Mouse (Mus musculus): ENCODE measurements around the gene 1810049J17Rik. TPM values are rescaled to one million over a fixed set of nuclear protein-coding genes. Genes with fewer than 3 reads are reported as not detected.

The 1810049J17Rik gene
- polyA plus RNA-seq, 1 experiment from 2014 or later = 1.8 TPM

DNA sequence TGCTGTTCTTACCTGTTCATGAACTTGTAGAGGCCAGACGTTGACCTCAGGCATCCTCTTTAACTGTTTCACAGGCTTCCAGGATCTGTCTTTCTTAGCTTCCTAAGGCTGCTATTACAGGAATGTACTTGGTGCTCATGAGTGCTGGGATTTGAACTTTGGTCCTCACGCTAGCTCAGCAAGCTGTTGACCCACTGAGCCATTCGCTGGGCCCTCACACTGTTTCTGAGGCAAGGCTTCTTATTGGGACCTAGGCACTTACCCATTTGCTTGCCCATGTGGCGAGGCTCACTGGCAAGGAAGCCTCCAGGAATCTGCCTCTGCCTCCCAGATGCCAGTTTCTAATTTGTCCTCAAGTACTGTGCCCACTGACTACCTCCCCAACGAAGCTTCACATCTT, 1.8 kb downstream of the 1810049J17Rik start:
- Histone ChIP-seq H3K27me3 (replicated peaks) (no peaks in the 10 kb centered on the region), H3K9ac (no peak overlapping the region), H3K4me1 (replicated peaks) (0 out of 2 replicates have a peak, but pooled peaks cover 7% of the 10 kb centered on the region), H3K4me2 (replicated peaks) (peak overlapping the region; percentile 76), H3K27ac (no peak overlapping the region), H3K36me3 (no peaks in the 10 kb centered on the region), H3K9me3 (no peaks in the 10 kb centered on the region), H3K4me3 (replicated peaks) (no peak overlapping the region; the same call in 1 of the 2 replicates)
- WGBS = 46% methylated on average over 5 of the region's 5 CpGs
- ATAC-seq = no peak

DNA sequence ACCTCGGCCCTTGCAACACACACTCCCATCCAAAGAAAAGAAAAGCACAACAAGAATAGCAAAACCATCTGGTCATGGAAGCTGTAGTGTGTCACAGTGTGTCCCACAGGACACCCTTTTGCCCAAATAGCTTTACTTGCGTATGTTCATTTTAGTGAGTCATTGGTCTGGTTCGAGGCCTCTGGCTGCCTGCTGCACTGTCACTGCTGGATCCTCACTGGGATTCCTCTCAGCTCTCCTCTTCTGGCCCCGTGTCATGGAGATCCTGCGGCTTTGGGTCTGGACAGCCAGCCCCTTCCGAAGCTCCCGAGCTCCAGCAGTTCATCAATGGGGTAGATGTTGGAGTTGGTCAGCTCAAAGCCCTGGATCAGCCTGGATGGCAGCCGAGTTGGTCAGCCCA, 3.2 kb downstream of the 1810049J17Rik start:
- H3K9me3 ChIP-seq = no peaks in the 10 kb centered on the region
- no peaks in the 10 kb centered on the region for H3K27me3 ChIP-seq (replicated peaks)
- H3K36me3 ChIP-seq = no peaks in the 10 kb centered on the region
- H3K4me2 ChIP-seq (replicated peaks) = no peak overlapping the region
- H3K27ac ChIP-seq = no peak overlapping the region
- 0 out of 2 replicates have a peak, but pooled peaks cover 2% of the 10 kb centered on the region for H3K4me1 ChIP-seq (replicated peaks)
- H3K9ac ChIP-seq = no peak overlapping the region
- H3K4me3 ChIP-seq (replicated peaks) = no peak overlapping the region
- no peak for ATAC-seq
- WGBS = 79% methylated on average over 8 of the region's 8 CpGs

DNA sequence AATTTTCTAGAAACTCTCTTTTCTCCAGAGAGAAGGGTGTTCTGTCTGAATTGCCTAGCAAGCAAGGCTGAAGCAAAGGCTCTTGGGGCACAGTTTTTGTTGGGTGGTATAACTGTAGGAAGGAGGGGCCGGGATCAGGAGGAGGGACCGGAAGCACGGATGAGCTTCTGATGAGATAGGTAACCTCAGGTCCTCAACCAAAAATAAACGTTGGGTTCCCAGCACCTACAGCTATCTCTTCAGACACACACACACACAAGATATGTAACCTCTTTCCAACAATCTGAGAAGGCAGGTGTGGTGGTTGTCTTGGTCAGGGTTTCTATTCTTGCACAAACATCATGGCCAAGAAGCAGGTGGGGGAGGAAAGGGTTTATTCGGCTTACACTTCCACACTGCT, 4.4 kb downstream of the 1810049J17Rik start:
- Histone ChIP-seq H3K27ac (no peak overlapping the region), H3K27me3 (replicated peaks) (no peaks in the 10 kb centered on the region), H3K9me3 (no peaks in the 10 kb centered on the region), H3K9ac (no peak overlapping the region), H3K4me3 (replicated peaks) (no peak overlapping the region), H3K4me1 (replicated peaks) (no peaks in the 10 kb centered on the region), H3K4me2 (replicated peaks) (no peak overlapping the region), H3K36me3 (no peaks in the 10 kb centered on the region)
- ATAC-seq = no peak
- WGBS = 74% methylated on average over 5 of the region's 5 CpGs

DNA sequence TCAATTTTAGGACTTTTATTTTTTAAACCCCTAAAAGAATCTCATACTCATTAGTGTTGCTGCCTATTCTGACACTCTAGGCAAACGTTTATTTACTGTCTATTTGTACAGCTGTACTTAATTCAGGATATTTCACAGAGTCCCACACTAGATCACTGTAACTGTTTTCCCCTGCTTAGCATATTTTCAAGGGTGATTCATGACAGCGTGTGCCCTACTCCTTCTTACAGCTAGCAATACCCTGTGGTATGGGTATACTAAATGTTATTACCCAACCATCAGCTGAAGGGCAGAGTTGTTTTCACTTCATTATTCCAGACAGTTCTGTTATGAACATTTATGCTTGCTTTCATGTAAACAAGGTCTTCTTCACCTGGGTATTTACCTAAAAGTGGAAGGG, 5.7 kb downstream of the 1810049J17Rik start:
- Histone ChIP-seq H3K4me3 (replicated peaks) (no peak overlapping the region), H3K27me3 (replicated peaks) (no peaks in the 10 kb centered on the region), H3K27ac (no peak overlapping the region), H3K9ac (no peak overlapping the region), H3K9me3 (no peaks in the 10 kb centered on the region), H3K4me1 (replicated peaks) (no peaks in the 10 kb centered on the region), H3K4me2 (replicated peaks) (no peak overlapping the region), H3K36me3 (no peaks in the 10 kb centered on the region)
- no peak for ATAC-seq
- WGBS = 62% methylated on average over 2 of the region's 2 CpGs

DNA sequence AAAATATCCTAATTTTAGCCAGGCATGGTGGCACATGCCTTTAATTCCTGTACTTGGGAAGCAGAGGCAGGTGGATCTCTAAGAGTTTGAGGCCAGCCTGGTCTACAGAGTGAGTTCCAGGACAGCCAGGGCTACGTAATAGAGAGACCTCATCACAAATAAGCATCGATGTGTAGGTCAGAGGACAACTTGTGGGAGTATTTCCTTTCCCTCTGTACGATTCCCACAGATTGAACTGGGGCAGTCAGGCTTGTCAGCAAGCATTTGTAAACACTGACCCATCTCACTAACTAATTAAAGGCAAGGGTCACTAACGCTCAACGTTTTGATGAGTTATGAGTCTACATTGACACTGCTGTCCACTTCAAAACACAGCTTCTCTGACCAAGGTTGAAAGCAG, 7.1 kb downstream of the 1810049J17Rik start:
- 73% methylated on average over 5 of the region's 5 CpGs for WGBS

DNA sequence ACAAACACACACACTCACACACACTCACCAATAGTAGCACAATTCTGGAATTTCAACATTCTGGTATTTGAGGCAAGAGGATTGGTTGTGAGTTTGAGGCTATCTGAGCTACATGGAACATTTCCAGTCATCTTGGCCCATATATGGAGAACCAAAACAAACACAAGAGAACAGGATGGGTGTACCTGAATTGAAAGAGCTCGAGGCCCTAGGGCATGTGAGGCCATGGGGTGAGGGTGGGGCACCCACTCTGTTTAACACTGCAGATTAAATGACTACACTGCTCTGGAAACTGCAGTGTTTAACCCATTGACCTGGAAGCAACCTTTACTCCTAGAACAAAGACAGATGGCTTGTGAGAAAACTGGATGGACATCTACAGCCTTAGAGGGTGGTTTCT, 8.4 kb downstream of the 1810049J17Rik start:
- Histone ChIP-seq H3K4me2 (replicated peaks) (no peak overlapping the region), H3K27ac (no peak overlapping the region), H3K4me1 (replicated peaks) (no peaks in the 10 kb centered on the region), H3K27me3 (replicated peaks) (no peaks in the 10 kb centered on the region), H3K9me3 (no peaks in the 10 kb centered on the region), H3K9ac (no peak overlapping the region), H3K4me3 (replicated peaks) (no peak overlapping the region), H3K36me3 (no peaks in the 10 kb centered on the region)
- 15% methylated on average over 1 of the region's 1 CpGs for WGBS
- peak; percentile 77 for ATAC-seq

More for the DNA sequence above, 7.1 kb downstream of the 1810049J17Rik start:
- Histone ChIP-seq H3K4me3 (replicated peaks) (no peak overlapping the region), H3K4me1 (replicated peaks) (no peaks in the 10 kb centered on the region), H3K27ac (no peak overlapping the region), H3K9ac (no peak overlapping the region), H3K4me2 (replicated peaks) (no peak overlapping the region), H3K36me3 (no peaks in the 10 kb centered on the region), H3K27me3 (replicated peaks) (no peaks in the 10 kb centered on the region), H3K9me3 (no peaks in the 10 kb centered on the region)
- no peak for ATAC-seq

DNA sequence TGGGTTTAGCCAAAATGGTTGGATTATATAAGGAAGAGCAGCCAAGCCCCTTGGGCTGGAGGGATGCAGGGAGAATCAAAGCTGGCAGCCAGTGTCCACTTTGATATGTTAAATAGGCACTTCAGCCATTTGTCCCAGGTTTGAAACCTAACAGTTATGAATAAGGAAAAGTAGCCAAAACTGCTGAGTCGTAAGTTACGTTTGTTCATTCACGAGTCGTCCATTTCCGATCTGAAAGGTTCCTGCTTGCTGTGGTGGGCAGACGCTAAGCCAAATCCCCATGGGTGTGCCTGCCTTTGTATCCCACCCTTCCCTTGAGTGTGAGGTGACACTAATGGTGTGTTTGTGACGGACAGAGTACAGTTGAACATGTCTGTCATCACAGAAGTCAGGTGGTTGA, 10.2 kb downstream of the 1810049J17Rik start:
- no peak for ATAC-seq
- WGBS = 89% methylated on average over 7 of the region's 7 CpGs
- H3K36me3 ChIP-seq = no peaks in the 10 kb centered on the region
- no peaks in the 10 kb centered on the region for H3K27me3 ChIP-seq (replicated peaks)
- H3K9me3 ChIP-seq = no peaks in the 10 kb centered on the region
- H3K9ac ChIP-seq = no peak overlapping the region
- 0 out of 2 replicates have a peak, but pooled peaks cover under 1% of the 10 kb centered on the region for H3K4me1 ChIP-seq (replicated peaks)
- no peak overlapping the region for H3K4me2 ChIP-seq (replicated peaks)
- no peak overlapping the region for H3K4me3 ChIP-seq (replicated peaks)
- no peak overlapping the region for H3K27ac ChIP-seq

DNA sequence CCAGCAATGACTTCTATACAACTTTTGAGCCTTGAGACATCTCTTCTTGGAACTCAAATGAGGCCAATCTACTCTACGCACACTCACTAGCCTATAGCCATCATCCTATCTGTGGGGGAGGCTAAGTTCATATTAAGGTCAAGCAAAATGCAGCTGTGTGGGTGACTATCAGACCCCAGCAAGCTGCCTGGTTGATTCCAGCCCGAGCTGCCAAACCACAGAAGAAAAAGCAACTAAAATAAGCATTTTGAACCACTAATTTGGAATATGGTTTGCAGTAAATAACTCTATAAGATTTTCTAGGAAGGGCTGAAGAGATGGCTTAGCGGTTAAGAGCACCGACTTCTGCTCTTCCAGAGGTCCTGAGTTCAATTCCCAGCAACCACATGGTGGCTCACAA, 11.0 kb downstream of the 1810049J17Rik start:
- WGBS = 81% methylated on average over 4 of the region's 4 CpGs
- Histone ChIP-seq H3K4me2 (replicated peaks) (no peak overlapping the region), H3K36me3 (no peaks in the 10 kb centered on the region), H3K4me1 (replicated peaks) (0 out of 2 replicates have a peak, but pooled peaks cover 2% of the 10 kb centered on the region), H3K9me3 (no peaks in the 10 kb centered on the region), H3K9ac (no peak overlapping the region), H3K27me3 (replicated peaks) (no peaks in the 10 kb centered on the region), H3K4me3 (replicated peaks) (no peak overlapping the region), H3K27ac (no peak overlapping the region)
- ATAC-seq = no peak

DNA sequence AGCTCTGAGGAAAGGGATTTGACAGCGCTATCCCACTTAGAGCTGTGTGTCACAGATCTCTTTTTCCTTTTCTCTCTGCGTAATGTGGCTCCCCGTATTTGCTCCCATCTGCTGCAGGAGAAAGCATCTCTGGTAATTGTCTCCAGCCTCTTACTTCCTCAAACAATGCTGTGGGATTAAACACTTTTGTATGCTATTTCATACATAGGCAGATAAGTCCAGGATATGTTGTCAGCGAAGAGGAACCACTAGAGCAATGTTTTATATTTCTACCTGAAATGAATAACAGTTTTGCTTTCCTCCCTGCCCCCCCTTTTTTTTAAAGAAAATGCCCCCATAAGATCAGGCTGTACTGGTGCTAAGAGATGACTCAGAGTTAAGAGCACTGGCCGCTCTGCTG, 13.2 kb downstream of the 1810049J17Rik start:
- Histone ChIP-seq H3K4me1 (replicated peaks) (0 out of 2 replicates have a peak, but pooled peaks cover 2% of the 10 kb centered on the region), H3K36me3 (no peaks in the 10 kb centered on the region), H3K4me3 (replicated peaks) (no peak overlapping the region), H3K27me3 (replicated peaks) (no peaks in the 10 kb centered on the region), H3K9me3 (no peaks in the 10 kb centered on the region), H3K27ac (no peak overlapping the region), H3K4me2 (replicated peaks) (no peak overlapping the region), H3K9ac (no peak overlapping the region)
- no peak for ATAC-seq
- WGBS = 91% methylated on average over 5 of the region's 5 CpGs

DNA sequence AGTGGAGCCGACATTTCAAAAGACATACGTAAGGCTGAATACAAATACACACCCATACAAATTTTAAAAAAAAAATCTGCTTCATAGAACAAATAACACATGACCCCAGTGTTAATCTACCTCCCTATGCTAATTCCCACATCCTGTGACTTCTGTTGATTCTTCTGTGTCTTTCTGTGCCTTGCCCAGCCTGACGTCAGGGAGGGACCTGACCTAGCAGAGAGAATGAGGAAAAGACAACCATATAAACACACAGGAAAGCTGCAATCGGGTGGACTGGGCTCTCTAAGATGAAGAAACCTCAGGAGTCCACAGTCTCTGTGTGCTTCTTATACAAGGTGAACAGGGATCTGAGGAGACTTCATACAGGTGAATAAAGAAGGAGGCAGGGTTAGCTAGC, 14.6 kb downstream of the 1810049J17Rik start:
- no peaks in the 10 kb centered on the region for H3K36me3 ChIP-seq
- no peak overlapping the region for H3K4me2 ChIP-seq (replicated peaks)
- H3K9me3 ChIP-seq = no peaks in the 10 kb centered on the region
- no peak overlapping the region for H3K9ac ChIP-seq
- no peak overlapping the region for H3K27ac ChIP-seq
- 0 out of 2 replicates have a peak, but pooled peaks cover 2% of the 10 kb centered on the region for H3K4me1 ChIP-seq (replicated peaks)
- WGBS = 45% methylated on average over 4 of the region's 4 CpGs
- ATAC-seq = no peak
- no peaks in the 10 kb centered on the region for H3K27me3 ChIP-seq (replicated peaks)
- H3K4me3 ChIP-seq (replicated peaks) = no peak overlapping the region

DNA sequence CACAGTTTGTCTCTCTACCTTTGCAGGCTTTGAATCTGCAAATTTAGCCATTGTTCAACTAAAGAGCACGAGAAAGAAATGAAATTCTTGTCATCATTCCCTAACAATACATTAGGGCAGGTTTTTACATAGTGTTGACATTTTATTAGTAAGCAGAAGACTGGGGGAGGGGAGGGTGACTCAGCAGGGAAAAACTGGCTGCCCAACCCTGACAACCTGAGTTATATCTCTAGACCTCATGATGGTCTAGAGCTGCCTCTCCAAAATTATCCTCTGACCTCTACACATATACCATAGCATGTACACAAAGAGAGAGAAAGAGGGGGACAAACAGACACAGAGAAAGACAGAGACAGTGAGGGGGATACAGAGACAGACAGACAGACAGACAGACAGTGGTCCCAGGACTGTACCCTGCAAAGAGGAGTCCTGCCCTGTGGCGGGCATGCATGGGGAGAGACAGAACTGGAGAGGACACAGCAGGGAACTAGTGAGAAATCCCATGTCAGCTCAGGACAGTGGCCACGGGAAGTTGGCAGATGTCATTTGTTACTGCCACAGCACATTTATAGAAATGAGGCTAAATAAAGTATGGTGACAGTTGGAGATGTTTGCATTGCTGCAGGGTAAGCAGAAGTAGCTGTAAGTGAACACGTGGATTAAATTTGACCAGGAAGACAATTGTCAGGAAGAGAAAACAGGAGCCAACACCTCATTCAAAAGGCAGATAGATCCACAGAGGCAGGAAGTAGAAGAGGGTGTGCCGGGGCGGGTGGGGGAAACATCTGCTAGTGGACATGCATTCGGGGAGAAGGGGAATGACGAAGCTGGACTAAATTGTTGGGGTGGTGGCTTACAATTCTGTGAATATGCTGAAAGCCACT, 15.3 kb downstream of the 1810049J17Rik start:
- H3K4me2 ChIP-seq (replicated peaks) = no peak overlapping the region
- no peak overlapping the region for H3K27ac ChIP-seq
- no peak overlapping the region for H3K9ac ChIP-seq
- H3K4me3 ChIP-seq (replicated peaks) = no peak overlapping the region
- 0 out of 2 replicates have a peak, but pooled peaks have one; percentile 31 for ATAC-seq
- H3K4me1 ChIP-seq (replicated peaks) = 0 out of 2 replicates have a peak, but pooled peaks cover 2% of the 10 kb centered on the region
- WGBS = 63% methylated on average over 8 of the region's 8 CpGs
- H3K36me3 ChIP-seq = no peaks in the 10 kb centered on the region
- no peaks in the 10 kb centered on the region for H3K27me3 ChIP-seq (replicated peaks)
- no peaks in the 10 kb centered on the region for H3K9me3 ChIP-seq

DNA sequence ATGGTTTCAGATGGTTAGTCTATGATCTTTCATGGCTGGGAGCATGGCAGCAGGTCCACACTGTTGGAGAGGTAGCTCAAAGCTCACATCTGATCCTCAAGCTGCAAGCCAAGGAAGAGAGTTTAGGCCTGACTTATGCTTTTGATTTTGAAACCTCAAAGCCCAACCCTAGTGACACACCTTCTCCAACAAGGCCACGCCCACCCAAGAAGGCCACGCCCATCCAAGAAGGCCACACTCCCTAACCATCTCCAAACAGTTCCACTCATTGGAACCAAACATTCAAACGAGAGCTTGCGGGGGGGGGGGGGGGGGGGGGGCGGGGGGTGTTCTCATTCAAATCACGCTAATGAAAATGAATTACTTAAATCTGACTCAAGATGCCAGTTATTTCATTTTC, 19.9 kb downstream of the 1810049J17Rik start:
- WGBS = 75% methylated on average over 5 of the region's 6 CpGs
- H3K4me3 ChIP-seq (replicated peaks) = no peak overlapping the region
- H3K9ac ChIP-seq = no peak overlapping the region
- no peaks in the 10 kb centered on the region for H3K9me3 ChIP-seq
- H3K27ac ChIP-seq = no peak overlapping the region
- no peaks in the 10 kb centered on the region for H3K36me3 ChIP-seq
- no peak overlapping the region for H3K4me2 ChIP-seq (replicated peaks)
- H3K27me3 ChIP-seq (replicated peaks) = no peaks in the 10 kb centered on the region
- no peak for ATAC-seq
- H3K4me1 ChIP-seq (replicated peaks) = 0 out of 2 replicates have a peak, but pooled peaks cover 2% of the 10 kb centered on the region

Data from intestine, embryonic 15.5 days (tissue).